Mouse (Mus musculus): Measurements from ENCODE around the gene Tulp4. TPM values are rescaled to one million over a fixed set of nuclear protein-coding genes. Genes with fewer than 3 reads are reported as not detected.

The Tulp4 gene
- polyA plus RNA-seq (2012; rRNA removed) = 3.4 and 4.7 TPM in 2 replicates
- 21.4 and 24.1 TPM in 2 replicates for polyA plus RNA-seq (2014; fragmentation: Nextera tagmentation; extraction: Ambion mirVana)

GRCm38 (mm10) chr17:6106361-6107014 lies at the start of gene Tulp4:
Gene Tulp4, plus strand, starts transcription at chr17:6106437.
- Histone ChIP-seq H3K4me2 (ENCODE audit: low read depth) (peak within 1 kb of the TSS; percentile 76), H3K4me1 (replicated peaks; ENCODE audit: control insufficient read depth in 2 of 2, insufficient read depth in 2 of 2, low read length in 1 of 2) (peaks cover 2 to 5% of the 10 kb centered on the region in 2 experiments; a peak in 2 of 4 replicates), H3K27ac (no peak within 1 kb of the TSS), H3K9ac (replicated peaks) (peak within 1 kb of the TSS; percentile 70), H3K36me3 (replicated peaks; ENCODE audit: control insufficient read depth, insufficient read depth, low read depth) (no peaks in the 10 kb centered on the region), H3K27me3 (ENCODE audit: control insufficient read depth, insufficient read depth, low read length) (peaks cover 10% of the 10 kb centered on the region), H3K4me3 (ENCODE audit: insufficient read depth in 1 of 2, low read depth in 2 of 2, low read length in 2 of 2) (peak within 1 kb of the TSS; percentile 60 to 72), H3K9me3 (ENCODE audit: control insufficient read depth, low read length) (no peaks in the 10 kb centered on the region)
- DNase-seq (ENCODE audit: low read depth in 3 of 3, low spot score in 3 of 3) (peak; percentile 50 to 66 (median 55)), ATAC-seq (ENCODE audit: insufficient read depth) (peak; percentile 95)
- TF ChIP-seq EP300 (IDR thresholded peaks at IDR 0.05; ENCODE audit: low read depth) (no peak), CTCF (IDR thresholded peaks at IDR 0.05; ENCODE audit: low read depth) (no peak)
- under 1% methylated on average over 63 of the region's 76 CpGs for WGBS (ENCODE audit: insufficient replicate concordance)

- ATAC-seq (ENCODE audit: insufficient read depth) = no peak
- Histone ChIP-seq H3K9ac (replicated peaks) (no peak overlapping the region), H3K4me2 (ENCODE audit: low read depth) (no peak overlapping the region), H3K36me3 (replicated peaks; ENCODE audit: control insufficient read depth, insufficient read depth, low read depth) (no peaks in the 10 kb centered on the region), H3K4me3 (ENCODE audit: insufficient read depth in 1 of 2, low read depth in 2 of 2, low read length in 2 of 2) (no peak overlapping the region), H3K9me3 (ENCODE audit: control insufficient read depth, low read length) (no peaks in the 10 kb centered on the region), H3K27me3 (ENCODE audit: control insufficient read depth, insufficient read depth, low read length) (no peaks in the 10 kb centered on the region), H3K27ac (no peak overlapping the region), H3K4me1 (replicated peaks; ENCODE audit: control insufficient read depth in 2 of 2, insufficient read depth in 2 of 2, low read length in 1 of 2) (no peaks in the 10 kb centered on the region)
- no peak for DNase-seq (ENCODE audit: low read depth in 3 of 3, low spot score in 3 of 3)
- no peak for TF ChIP-seq CTCF (IDR thresholded peaks at IDR 0.05; ENCODE audit: low read depth)
- TF ChIP-seq EP300 (IDR thresholded peaks at IDR 0.05; ENCODE audit: low read depth) = no peak
- WGBS (ENCODE audit: insufficient replicate concordance) = 76% methylated on average over 8 of the region's 8 CpGs
Observed at GRCm38 (mm10) chr17:6062793-6063192, 43.4 kb upstream of the Tulp4 start.

- 56% methylated on average over 5 of the region's 5 CpGs for WGBS (ENCODE audit: insufficient replicate concordance)
- H3K27me3 ChIP-seq (ENCODE audit: control insufficient read depth, insufficient read depth, low read length) = no peaks in the 10 kb centered on the region
- no peak for DNase-seq (ENCODE audit: low read depth in 3 of 3, low spot score in 3 of 3)
- H3K4me3 ChIP-seq (ENCODE audit: insufficient read depth in 1 of 2, low read depth in 2 of 2, low read length in 2 of 2) = no peak overlapping the region
- H3K9ac ChIP-seq (replicated peaks) = no peak overlapping the region
- TF ChIP-seq CTCF (IDR thresholded peaks at IDR 0.05; ENCODE audit: low read depth) (no peak), EP300 (IDR thresholded peaks at IDR 0.05; ENCODE audit: low read depth) (no peak)
- no peaks in the 10 kb centered on the region for H3K4me1 ChIP-seq (replicated peaks; ENCODE audit: control insufficient read depth in 2 of 2, insufficient read depth in 2 of 2, low read length in 1 of 2)
- ATAC-seq (ENCODE audit: insufficient read depth) = no peak
- no peak overlapping the region for H3K27ac ChIP-seq
- H3K36me3 ChIP-seq (replicated peaks; ENCODE audit: control insufficient read depth, insufficient read depth, low read depth) = no peaks in the 10 kb centered on the region
- H3K4me2 ChIP-seq (ENCODE audit: low read depth) = no peak overlapping the region
- no peaks in the 10 kb centered on the region for H3K9me3 ChIP-seq (ENCODE audit: control insufficient read depth, low read length)
Observed at GRCm38 (mm10) chr17:6063532-6063931, 42.7 kb upstream of the Tulp4 start.

GRCm38 (mm10) chr17:6066021-6066420 lies 40.2 kb upstream of the Tulp4 start:
- WGBS (ENCODE audit: insufficient replicate concordance) = 63% methylated on average over 2 of the region's 2 CpGs
- no peaks in the 10 kb centered on the region for H3K27me3 ChIP-seq (ENCODE audit: control insufficient read depth, insufficient read depth, low read length)
- no peak for DNase-seq (ENCODE audit: low read depth in 3 of 3, low spot score in 3 of 3)
- no peak overlapping the region for H3K27ac ChIP-seq
- H3K36me3 ChIP-seq (replicated peaks; ENCODE audit: control insufficient read depth, insufficient read depth, low read depth) = no peaks in the 10 kb centered on the region; the same call in 1 of the 2 replicates
- H3K4me3 ChIP-seq (ENCODE audit: insufficient read depth in 1 of 2, low read depth in 2 of 2, low read length in 2 of 2) = no peak overlapping the region
- TF ChIP-seq CTCF (IDR thresholded peaks at IDR 0.05; ENCODE audit: low read depth) (no peak), EP300 (IDR thresholded peaks at IDR 0.05; ENCODE audit: low read depth) (no peak)
- no peak for ATAC-seq (ENCODE audit: insufficient read depth)
- H3K4me2 ChIP-seq (ENCODE audit: low read depth) = no peak overlapping the region
- H3K9me3 ChIP-seq (ENCODE audit: control insufficient read depth, low read length) = no peaks in the 10 kb centered on the region
- no peak overlapping the region for H3K9ac ChIP-seq (replicated peaks)
- H3K4me1 ChIP-seq (replicated peaks; ENCODE audit: control insufficient read depth in 2 of 2, insufficient read depth in 2 of 2, low read length in 1 of 2) = no peaks in the 10 kb centered on the region

GRCm38 (mm10) chr17:6067613-6068012 lies 38.6 kb upstream of the Tulp4 start:
- no peak for DNase-seq (ENCODE audit: low read depth in 3 of 3, low spot score in 3 of 3)

More at GRCm38 (mm10) chr17:6067613-6068012, 38.6 kb upstream of the Tulp4 start:
- WGBS (ENCODE audit: insufficient replicate concordance) = 87% methylated on average over 7 of the region's 7 CpGs
- no peak for TF ChIP-seq CTCF (IDR thresholded peaks at IDR 0.05; ENCODE audit: low read depth)
- TF ChIP-seq EP300 (IDR thresholded peaks at IDR 0.05; ENCODE audit: low read depth) = no peak
- Histone ChIP-seq H3K4me1 (replicated peaks; ENCODE audit: control insufficient read depth in 2 of 2, insufficient read depth in 2 of 2, low read length in 1 of 2) (no peaks in the 10 kb centered on the region), H3K4me3 (ENCODE audit: insufficient read depth in 1 of 2, low read depth in 2 of 2, low read length in 2 of 2) (no peak overlapping the region), H3K4me2 (ENCODE audit: low read depth) (no peak overlapping the region), H3K27ac (no peak overlapping the region), H3K36me3 (replicated peaks; ENCODE audit: control insufficient read depth, insufficient read depth, low read depth) (no peaks in the 10 kb centered on the region; the same call in 1 of the 2 replicates), H3K9me3 (ENCODE audit: control insufficient read depth, low read length) (no peaks in the 10 kb centered on the region), H3K9ac (replicated peaks) (no peak overlapping the region), H3K27me3 (ENCODE audit: control insufficient read depth, insufficient read depth, low read length) (no peaks in the 10 kb centered on the region)
- ATAC-seq (ENCODE audit: insufficient read depth) = no peak
